Mouse (Mus musculus) WW6 (cell line): ENCODE measurements at regions not wholly inside any gene's neighbourhood (a gene's known extent, or its start where the extent isn't known, plus 50 kb on each side); places are given as distances from the start of the nearest gene placed in this dataset.

ENCODE experiments used
- DNase-seq: peaks from one replicate; pipeline ENCODE4 v3.0.0-alpha.2; 2013; ENCODE audit warnings: low read depth, low spot score

DNA sequence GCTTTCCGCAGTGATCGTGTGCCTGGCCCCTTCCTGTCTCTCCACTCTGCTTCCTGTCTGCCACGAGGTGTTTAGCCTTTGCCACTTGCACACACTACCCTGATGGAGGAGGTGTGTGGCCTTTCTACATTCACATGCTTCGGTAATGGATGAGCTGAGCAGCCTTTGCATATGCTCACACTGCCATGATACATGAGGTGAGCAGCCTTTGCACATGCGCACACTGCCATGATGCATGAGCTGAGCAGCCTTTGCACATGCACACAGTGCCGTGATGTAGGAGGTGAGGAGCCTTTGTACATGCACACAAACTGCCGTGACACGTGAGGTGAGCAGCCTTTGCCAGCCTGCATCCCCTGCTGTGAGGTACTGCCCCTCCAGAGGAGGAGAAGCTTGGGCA is 58.3 kb downstream of the Erv3 start:
- no peak for DNase-seq

- DNase-seq = no peak
Observed at GRCm38 (mm10) chr2:131800126-131800894, 59.2 kb downstream of the Erv3 start.

DNA sequence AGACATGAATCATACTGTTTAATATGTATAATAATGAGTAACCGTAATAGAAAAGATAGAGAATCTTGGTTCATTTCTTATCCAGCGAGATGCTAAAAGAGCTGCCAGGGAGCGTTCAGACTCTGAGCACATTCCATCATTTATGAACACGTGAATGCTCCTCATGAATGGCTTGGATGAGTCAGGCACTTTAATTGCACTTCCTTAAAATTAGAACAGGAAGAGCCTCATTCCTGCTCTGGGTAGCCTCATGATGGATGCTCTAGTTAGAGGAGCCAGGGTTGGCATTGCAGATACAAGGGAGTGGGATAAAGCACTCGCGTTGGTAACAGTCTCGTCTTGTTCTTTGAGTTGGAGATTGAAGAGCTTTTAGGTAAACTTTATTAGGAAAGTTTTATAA is 60.1 kb downstream of the Erv3 start:
- DNase-seq = no peak

GRCm38 (mm10) chr2:131797001-131797693 is 62.4 kb downstream of the Erv3 start:
- no peak for DNase-seq

GRCm38 (mm10) chr2:131775381-131775780 is 84.2 kb downstream of the Erv3 start:
- DNase-seq = no peak

DNA sequence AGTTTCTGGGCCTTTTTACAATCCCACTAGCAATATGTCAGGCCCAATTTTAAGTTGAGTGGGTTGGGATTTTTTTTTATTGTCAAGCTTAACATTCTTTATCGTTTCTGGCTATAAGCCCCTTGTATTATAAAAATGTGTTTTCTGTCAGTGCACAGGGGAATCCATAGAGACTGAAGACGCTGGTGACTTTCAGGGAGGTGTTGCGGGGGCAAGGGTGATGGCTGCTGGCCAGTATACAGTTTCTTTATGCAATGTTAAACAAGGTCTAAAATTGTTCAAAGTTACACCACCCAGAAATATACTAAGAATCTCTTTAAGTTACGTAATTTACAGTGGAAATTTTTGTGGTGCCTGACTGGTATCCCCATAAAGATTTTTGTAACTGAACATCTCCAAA is 85.9 kb downstream of the Erv3 start:
- DNase-seq = no peak

DNA sequence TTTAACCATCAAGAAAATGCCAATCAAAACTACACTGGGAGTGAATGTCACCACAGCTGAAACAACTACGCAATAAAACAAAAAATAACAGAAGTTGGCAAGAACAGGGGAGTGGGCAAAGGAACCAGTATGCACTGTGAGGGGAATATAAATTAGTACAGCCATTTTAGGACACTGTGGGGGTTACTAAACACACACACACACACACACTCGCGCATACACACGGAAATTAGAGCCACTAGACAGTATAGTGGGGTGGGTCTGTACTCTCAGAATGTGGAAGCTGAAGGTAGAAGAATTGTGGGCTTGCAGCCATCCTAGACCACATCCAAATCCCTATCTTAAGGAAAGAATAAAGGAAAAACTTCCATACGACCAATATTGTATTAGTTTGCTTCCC is 87.4 kb downstream of the Erv3 start:
- DNase-seq = no peak

DNA sequence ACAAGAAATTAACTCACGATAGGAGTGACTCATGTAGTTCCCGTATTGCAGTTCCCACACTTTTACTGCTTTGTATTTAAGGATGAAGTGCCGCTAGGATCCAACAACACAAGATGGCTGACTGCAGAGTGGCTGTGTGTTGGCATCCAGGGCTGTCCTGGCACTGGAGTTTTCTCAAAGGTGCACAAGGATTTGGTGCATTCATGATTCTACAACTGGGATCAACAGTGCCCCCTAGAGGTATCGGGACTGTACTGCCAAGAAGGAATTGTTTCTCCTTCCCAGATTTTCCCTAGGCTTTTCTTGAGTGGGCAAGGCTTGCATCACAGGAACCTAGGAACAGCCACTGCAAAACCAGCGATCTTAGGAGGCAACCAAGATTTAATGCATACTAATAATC is 88.7 kb downstream of the Erv3 start:
- peak; percentile 7 for DNase-seq

DNA sequence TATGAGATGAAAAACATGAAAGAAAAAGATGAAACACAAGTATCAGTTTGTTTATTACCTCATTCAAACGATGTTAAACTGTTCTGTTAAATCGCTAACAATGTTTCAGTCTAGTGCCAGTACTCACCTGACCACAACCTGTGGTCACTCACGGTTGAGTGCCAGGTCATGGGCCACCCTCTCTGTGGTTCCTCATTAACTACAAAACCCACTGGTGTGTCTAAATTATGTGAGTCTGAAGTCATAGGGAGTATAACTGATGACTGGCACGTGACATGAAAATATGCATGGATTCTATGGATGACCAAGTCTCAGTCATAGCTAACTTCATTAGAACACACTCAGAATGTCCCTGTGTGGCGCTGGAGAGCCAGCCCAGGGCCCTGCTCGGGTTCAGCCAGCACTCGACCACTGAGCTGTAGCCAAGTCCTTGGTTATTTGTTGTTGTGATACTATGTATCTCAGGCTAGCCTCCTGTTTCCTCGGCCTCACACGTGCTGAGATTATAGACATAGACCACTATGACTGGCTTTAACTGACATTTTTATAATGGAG is 89.8 kb downstream of the Erv3 start:
- no peak for DNase-seq

- DNase-seq = no peak
Observed at GRCm38 (mm10) chr2:131766500-131766899, 93.0 kb downstream of the Erv3 start.

GRCm38 (mm10) chr2:131761507-131761906 is 98.0 kb downstream of the Erv3 start:
- no peak for DNase-seq

DNA sequence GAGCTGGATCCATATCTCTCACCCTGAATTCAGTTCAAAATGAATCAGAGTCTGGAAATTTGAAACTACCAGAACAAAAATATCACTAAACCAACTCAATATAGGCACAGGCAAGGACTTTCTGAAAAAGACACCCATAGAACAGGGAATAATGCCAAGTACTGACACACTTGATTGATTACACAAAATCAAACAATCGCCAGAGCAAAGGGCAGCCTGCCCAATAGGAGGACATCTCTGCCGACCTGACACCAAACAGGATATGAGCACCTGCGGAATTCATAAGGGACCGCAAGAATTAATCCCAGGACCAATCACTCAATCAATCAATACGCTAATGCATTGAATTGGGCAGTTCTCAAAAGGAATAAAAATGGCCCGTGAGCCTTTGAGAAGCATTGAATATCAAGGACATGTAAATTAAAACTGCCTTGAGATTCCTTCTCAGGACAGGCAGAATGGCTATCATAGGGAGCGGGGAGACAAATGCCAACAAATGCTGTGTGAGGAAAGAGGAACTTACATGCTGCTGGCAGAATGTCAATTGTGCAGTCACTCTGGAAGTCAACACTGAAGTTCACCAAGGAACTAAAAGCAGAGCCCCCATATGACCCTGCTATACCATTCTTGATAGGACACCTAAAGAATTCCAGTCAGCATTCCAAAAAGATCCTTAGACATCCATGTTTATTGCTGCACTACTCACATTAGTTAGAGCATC is 102.2 kb downstream of the Erv3 start:
- no peak for DNase-seq

DNA sequence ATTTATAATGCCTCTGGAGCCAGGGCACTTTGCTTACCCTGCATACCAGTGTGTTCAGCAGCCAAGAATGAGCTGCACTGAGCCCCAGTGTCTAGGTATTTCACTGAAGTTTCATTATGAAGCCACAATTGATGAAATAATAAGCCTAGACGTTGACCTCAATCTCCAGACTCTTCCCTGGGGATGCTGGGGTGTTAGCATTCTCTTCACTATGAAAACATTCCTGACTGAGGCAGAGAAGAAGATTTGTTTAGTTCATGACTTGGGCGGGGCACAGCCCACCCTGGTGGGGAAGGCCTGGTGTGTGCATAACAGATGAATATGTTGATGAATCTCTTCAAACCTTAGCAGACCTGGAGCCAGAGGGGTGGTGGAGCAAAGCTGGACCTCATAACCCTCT is 104.4 kb downstream of the Erv3 start:
- DNase-seq = no peak

DNA sequence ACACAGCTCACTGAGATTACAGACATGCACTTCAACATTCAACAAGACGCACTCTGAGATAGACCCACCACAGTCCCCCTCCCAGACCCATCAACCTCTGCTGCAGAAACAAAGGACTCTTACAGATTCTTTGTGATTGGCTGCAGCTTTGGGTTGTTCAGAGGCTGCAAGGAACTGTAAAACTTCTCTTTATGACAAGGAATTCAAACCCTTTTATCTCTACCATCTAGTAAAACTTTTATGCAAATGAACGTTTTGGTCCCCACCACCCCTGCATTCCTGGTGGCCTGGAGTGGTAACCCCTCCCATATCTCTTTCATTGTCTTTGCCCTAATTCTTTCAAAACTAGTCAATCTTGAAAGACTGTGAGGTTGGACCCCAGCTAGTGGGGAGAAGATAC is 106.1 kb downstream of the Erv3 start:
- no peak for DNase-seq

DNA sequence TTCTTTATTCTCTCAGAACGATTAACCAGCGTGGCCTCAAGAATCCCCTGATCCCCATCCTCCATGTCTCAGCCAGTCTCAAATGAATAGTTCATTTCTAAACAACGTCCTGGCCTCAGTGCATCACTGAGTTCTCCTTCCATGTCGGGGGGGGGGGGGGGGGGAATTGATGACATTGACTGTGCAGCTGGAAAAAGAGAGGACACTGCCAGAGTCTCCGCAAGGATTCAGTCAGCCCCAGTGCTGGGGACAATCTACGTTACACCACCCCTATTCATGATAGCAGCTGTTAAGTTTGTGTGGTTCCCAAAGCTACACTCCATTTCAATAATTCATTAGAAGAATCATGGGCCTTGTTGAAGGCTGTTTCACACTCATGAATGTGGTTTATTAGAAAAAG is 108.9 kb downstream of the Erv3 start:
- DNase-seq = no peak

GRCm38 (mm10) chr2:131750206-131750605 is 109.3 kb downstream of the Erv3 start:
- no peak for DNase-seq

- no peak for DNase-seq
Observed at GRCm38 (mm10) chr2:131749746-131750145, 109.8 kb downstream of the Erv3 start.

DNA sequence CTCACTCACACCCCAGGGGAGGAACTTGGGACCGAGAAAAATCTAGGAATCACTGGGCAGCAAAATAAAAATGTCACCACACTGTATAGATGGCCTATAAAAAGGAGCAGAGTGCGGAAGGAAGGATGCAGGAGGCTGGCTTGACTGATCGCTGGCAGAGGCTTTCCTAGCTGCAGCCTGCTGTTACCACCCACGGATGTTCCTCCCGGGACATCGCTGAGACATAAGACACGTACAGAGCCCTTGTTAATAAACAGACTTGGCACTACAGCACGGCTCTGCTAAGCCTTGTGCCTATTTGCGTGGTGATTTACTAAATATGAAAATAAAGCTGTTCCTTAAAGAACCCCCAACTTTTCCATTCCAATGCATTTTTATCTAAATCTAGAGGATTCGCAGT is 110.8 kb downstream of the Erv3 start:
- DNase-seq = no peak

DNA sequence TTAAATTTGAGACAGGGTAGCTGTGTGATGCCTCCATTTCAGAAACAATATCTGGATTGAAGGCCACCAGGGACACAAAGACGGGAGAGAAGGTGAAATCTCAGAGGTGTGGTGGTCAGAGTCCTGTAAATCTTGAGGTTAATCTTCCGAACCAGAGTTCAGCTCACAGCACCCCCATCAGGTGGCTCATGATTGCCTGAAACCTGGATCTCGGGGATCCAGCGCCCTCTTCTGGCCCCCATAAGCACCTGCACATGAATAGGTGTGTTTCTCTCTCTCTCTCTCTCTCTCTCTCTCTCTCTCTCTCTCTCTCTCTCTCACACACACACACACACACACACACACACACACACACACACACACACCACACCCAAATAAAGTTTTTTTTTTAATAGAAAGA is 111.8 kb downstream of the Erv3 start:
- no peak for DNase-seq

DNA sequence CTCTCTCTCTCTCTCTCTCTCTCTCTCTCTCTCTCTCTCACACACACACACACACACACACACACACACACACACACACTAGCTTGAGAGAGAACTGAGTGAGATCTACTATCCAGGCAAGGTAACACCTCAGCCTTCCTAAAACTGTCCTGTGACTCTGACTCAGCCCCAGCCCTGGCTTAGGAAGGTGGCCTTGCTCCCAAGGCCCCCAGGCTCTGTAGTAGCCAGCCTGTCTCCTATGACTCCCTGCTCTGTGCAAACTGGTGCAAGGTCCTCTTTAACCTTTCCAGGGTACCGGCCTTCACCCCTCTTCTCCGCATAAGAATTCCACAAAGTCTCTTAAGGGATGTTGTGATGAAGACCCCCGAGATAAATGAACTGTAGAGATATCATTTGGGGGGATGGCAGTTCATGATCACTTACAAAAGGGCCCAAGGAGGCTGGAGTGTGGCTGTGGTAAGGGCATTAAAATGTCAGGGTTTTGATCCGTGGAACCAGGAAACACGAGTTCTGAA is 114.1 kb downstream of the Erv3 start:
- DNase-seq = no peak

GRCm38 (mm10) chr2:131744957-131745356 is 114.6 kb downstream of the Erv3 start:
- DNase-seq = no peak

DNA sequence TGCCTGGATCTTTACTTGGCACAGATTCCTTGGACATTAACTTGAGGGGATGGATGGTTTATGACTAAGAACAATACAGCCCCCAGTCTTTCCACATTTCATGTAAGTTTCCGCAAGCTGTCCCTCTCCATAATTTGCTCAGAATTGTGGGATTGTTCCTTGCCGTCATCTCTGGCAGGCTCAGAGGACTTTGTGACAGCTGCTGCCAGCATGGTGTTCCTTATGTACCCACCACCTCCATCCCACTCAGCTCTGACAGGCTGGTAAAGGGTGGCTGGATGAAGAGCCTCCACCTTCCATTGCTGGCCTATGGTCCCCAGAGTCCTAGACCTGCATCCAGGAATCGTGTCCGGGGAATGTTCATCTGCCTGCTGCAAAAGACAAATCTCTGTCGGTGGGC is 119.1 kb downstream of the Erv3 start:
- no peak for DNase-seq
